Mouse (Mus musculus): ENCODE results near the gene Rimkla.
"Not testable (repeated sequence)": the region's sequence is repeated elsewhere in the genome, so short reads cannot be mapped to it uniquely, and the experiment has no call there.

Rimkla gene

GRCm38 (mm10) chr4:119492291-119492932 lies at the start of gene Rimkla:
Rimkla (minus strand) TSS chr4:119492628.
- peak; percentile 41 to 69 for DNase-seq (ENCODE audit: low spot score in 2 of 2)

- DNase-seq (ENCODE audit: low spot score in 2 of 2) = no peak
Measured at GRCm38 (mm10) chr4:119540533-119540890, 48.1 kb upstream of the Rimkla start.

GRCm38 (mm10) chr4:119539836-119540532 lies 47.6 kb upstream of the Rimkla start:
- DNase-seq (ENCODE audit: low spot score in 2 of 2) = peak in 1 of 2 experiments; percentile 28

GRCm38 (mm10) chr4:119539031-119539824 lies 46.8 kb upstream of the Rimkla start, which contains the start of gene Frg2f1:
Frg2f1 (minus strand) TSS chr4:119539529.
- DNase-seq (ENCODE audit: low spot score in 2 of 2) = peak; percentile 94 to 95

DNA sequence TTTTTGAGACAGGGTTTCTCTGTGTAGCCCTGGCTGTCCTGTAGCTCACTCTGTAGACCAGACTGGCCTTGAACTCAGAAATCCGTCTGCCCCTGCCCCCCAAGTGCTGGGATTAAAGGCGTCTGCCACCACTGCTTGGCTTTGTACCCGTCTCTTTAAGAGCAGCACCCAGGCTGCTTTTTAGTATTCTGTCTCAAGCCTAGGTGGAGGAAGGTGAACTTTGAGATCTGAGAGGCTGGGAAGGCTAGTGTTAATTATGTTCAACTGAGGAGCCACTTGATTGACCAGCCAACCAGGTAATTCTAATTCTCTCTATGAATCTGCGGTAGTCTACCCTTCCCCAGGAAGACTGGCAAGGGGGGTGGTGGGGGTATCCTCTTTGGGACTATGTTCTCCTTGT lies 45.0 kb upstream of the Rimkla start:
- DNase-seq (ENCODE audit: low spot score in 2 of 2) = no peak

GRCm38 (mm10) chr4:119536615-119537014 lies 44.2 kb upstream of the Rimkla start, which contains the start of gene Foxj3:
Foxj3 (plus strand) TSS chr4:119537004.
- DNase-seq (ENCODE audit: low spot score in 2 of 2) = not testable (repeated sequence)

DNA sequence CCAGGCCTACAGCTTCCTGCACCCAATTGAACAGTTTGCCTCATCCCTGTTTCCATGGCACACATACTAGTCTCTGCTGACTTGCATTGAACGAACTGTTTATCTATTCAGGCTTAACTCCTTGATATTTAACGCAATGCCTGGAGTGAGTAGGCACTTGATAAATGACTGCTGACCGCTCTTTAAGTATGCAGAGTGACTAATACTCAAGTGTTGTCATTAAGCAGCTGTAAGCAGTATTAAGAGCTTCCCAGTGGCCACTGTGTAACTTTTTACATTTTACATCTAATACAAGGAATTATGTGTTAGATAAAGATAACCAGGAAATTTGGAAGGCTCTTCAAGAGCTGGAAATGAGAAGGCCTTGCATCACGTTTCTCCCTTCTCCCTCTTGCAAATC lies 42.7 kb upstream of the Rimkla start:
- DNase-seq (ENCODE audit: low spot score in 2 of 2) = no peak

DNA sequence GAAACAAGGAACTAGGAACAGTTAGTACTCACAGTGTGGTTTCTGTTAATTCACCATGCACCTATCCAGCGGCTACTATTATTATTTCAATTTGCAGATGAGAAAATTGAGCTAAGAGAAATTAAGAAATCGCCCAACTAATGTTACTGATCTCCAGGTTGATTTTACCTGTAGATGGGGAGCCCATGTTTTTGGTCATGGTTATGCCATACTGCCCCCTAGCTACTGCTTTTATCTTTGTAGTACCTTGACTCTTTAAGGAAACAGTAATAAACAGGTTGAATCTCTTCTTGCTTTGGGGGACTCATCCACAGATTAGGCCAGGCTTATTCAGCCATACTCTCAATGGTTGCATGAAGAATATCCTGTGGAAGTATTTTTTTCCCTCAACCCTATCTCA lies 39.4 kb upstream of the Rimkla start:
- no peak for DNase-seq (ENCODE audit: low spot score in 2 of 2)

DNA sequence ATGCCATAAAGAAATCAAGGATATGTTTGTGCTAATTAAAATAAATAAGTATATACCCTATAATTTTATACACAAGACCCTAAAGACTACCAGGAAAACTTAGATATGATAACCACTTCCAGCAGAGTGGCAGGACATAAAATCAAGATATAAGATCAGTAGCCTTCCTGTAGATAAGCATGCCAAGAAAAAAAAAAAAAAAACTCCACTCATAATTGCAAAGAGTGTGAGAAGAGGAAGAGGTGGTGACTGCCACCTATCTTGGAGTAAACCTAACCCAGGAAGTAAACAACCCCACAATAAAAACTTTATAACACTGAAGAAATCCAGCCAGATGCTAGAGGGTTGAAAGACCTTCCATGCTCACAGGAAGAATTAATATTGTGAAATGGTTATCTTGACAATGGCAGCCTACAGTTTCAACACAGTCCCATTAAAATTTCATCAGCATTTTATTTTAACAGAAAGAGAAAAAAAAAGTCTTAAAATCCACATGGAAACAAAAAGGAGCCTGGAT lies 34.0 kb upstream of the Rimkla start:
- DNase-seq (ENCODE audit: low spot score in 2 of 2) = no peak

- no peak for DNase-seq (ENCODE audit: low spot score in 2 of 2)
Measured at GRCm38 (mm10) chr4:119524466-119524865, 32.0 kb upstream of the Rimkla start.

GRCm38 (mm10) chr4:119524010-119524409 lies 31.6 kb upstream of the Rimkla start:
- no peak for DNase-seq (ENCODE audit: low spot score in 2 of 2)

DNA sequence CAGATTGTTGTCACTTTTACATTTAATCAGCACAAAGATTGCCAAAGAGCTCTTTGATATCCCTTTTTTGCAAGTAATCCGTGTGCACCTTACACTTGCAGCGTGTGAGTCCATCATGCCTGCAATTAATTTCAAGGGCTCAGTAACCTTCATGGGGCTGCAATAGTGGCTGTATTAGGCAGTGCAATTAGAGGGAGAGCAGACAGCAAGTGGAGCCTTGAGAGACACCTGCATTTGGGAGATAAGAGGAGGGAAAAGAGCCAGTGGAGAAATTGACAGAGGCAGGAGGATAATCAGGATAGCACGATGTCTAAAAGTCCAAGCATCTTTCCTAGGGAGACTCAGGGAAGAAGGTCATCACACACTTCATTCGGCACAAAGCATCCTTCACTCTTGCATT lies 31.1 kb upstream of the Rimkla start:
- DNase-seq (ENCODE audit: low spot score in 2 of 2) = no peak

GRCm38 (mm10) chr4:119512731-119513141 lies 20.3 kb upstream of the Rimkla start:
- no peak for DNase-seq (ENCODE audit: low spot score in 2 of 2)

- no peak for DNase-seq (ENCODE audit: low spot score in 2 of 2)
Measured at GRCm38 (mm10) chr4:119511591-119511990, 19.2 kb upstream of the Rimkla start.

DNA sequence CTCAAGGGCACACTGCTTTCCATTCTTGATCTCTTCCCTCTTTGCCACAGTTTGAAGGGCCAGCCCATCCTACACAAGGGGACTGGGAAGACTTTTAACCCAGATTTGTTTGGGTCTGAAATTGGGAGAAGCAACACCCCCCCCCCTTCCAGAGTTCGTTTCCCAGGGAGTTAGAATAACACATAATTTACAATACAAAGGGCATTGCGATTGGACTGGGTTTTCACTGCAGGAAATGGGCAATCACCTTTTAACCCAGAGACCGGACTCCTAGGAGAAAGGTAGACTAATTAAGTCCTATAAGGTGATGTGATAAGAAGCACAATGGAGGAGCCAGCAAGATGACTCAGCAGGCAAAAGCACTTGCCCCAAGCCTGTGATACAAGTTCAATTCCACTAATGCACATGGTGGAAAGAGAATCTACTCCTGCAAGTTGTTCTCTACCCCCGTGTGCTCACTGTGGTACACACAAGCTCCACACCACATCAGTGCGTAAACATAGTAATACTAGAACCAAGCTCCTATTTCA lies 6.0 kb upstream of the Rimkla start:
- no peak for DNase-seq (ENCODE audit: low spot score in 2 of 2)

DNA sequence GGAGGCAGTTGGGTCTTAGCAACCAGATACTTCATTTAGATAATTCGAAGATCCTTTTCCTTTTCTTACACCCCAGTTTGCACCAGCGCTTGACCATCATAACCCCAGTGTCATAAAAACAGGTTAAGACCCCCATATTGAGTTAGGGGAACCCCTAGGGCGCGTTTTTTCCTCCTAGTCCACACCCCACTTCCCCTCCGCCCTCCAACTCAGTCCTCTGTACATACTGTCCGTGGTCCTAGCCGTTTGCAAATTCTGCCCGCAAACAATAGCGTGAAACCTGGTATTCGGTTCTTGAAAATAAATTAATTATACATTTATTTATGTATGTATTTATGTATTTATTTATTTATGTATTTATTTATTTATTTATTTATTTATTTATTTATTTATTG lies 502 bp upstream of the Rimkla start:
- no peak for DNase-seq (ENCODE audit: low spot score in 2 of 2)

DNA sequence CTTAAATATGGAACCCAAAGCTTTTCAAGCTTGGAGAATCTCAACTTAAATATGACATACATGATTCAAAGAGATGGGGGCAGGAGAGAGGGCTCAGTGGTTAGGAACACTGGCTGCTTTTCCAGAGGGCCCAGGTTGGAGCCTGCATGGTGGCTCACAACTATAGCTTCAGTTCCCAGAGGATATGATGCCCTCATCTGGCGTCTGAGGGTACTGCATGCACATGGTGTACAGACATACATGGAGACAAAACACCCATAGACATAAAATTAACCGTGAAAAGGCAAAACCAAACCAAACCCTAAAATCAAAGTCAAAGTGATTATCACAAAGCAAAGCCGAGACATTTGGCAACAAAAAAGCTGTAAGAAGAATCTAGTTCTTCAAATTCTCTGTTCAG lies 1.6 kb downstream of the Rimkla start:
- peak; percentile 56 to 73 for DNase-seq (ENCODE audit: low spot score in 2 of 2)

GRCm38 (mm10) chr4:119489666-119490065 lies 2.8 kb downstream of the Rimkla start:
- DNase-seq (ENCODE audit: low spot score in 2 of 2) = no peak

DNA sequence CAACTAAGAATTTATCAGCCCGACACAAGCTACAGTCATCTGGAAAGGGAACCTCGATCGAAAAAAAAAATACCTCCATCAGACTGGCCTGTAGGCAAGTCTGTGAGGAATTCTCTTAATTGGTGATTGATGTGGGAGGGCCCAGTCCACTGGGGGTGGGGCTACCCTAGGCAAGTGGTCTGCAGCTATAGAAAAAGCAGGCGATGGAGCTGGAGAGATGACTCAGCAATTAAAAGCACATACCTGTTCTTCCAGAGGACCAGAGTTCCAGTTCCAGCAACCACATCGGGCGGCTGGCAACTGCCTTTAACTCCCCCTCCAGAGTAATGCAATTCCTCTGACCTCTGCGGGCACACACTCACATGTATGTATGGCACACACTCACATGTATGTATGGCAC lies 7.5 kb downstream of the Rimkla start:
- no peak for DNase-seq (ENCODE audit: low spot score in 2 of 2)

DNA sequence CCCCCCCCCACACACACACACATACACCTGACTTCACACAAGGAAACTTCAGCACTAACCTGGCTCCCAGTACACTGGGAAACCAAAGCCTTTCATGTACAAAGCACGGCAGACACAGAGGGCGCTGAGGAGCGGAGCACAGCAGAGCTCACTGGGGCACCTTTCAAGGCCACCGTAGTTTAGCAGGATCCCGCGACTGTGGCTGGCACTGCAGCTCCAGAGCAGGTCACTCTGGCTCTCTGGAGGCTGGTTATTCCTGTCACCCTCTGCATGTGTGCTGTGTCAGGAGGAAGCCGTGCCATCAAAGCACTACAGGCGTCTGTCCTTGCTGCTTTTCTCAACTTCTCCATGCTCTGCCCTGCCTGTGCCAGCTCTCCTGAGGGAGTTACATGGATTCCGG lies 9.4 kb downstream of the Rimkla start:
- DNase-seq (ENCODE audit: low spot score in 2 of 2) = no peak

DNA sequence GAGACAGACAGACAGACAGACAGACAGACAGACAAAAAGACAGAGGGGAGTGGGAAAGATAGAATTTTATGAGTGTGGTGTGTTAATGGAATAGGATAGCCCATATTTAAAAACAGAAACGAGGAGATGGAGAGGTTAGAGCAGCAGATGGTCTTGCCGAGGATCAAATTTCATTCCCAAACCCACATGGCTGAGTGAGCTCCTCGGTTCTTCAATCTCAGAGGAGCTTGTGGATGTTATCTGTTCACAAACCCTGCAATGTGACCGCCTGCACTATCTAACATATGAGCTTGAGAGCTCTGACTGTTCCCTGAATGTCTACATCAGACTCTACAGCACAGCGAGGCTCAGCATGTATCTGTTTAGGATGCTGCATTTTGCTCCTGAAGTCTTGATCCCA lies 19.3 kb downstream of the Rimkla start:
- DNase-seq (ENCODE audit: low spot score in 2 of 2) = no peak

- no peak for DNase-seq (ENCODE audit: low spot score in 2 of 2)
Measured at GRCm38 (mm10) chr4:119472545-119472944, 19.9 kb downstream of the Rimkla start.

Measured in cerebellum, postnatal 4 days (tissue).